Mouse (Mus musculus): Measurements from ENCODE around the gene Rap2a.

DNA sequence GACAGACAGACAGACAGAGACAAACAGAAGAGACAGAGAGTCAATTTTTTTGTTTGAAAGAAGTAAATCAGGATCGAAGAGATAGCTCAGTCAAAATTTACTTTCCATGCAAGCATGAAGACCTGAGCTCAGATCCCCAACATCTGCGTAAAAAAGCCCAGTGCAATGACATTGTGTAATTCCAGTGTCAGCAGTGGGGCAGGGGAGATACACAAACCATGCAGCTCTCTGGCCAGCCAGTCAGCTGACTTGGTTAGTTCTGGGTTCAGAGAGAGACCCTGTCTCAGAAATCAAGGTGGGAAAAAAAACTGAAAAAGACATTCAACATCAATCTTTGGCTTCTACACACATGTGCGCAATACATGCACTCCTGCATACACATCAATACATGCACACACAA lies 55.1 kb downstream of the Rap2a start:
- no peak for TF ChIP-seq CTCF (IDR thresholded peaks at IDR 0.05)
- TF ChIP-seq EP300 (IDR thresholded peaks at IDR 0.05) = no peak
